Mouse (Mus musculus): ENCODE measurements around the gene Ugt1a7c. TPM values are rescaled to one million over a fixed set of nuclear protein-coding genes. Genes with fewer than 3 reads are reported as not detected.
"Not testable (repeated sequence)": the region's sequence is repeated elsewhere in the genome, so short reads cannot be mapped to it uniquely, and the experiment has no call there.

Ugt1a7c gene
- 0.03 TPM in 1 of 2 replicates, not detected in the other for total RNA-seq (2012; rRNA removed)
- not detected for polyA plus RNA-seq (2012; ENCODE audit: insufficient read depth in 1 of 2, insufficient read length in 2 of 2, low read depth in 1 of 2, low replicate concordance in 2 of 2, missing spikeins in 1 of 2)

DNA sequence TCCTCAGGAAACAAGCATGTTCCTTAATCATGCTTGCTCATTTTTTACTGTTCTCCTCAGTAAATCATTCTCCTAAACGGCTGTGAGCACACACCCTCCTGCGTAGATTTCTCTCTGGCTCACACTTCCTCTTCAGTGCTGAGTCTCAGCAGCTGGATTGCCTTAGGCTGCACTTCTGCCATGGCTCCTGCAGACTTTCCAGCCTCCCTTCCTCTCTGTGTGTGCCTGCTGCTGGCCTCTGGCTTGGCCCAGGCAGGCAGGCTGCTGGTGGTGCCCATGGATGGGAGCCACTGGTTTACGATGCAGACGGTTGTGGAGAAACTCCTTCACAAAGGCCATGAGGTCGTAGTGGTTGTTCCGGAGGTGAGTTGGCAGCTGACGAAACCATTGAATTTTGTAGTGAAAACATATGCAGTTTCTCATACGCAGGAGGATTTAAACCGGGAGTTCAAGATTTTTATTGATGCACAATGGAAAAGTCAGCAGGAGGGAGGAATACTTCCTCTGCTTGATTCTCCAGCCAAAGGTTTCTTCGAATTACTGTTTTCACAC is at the start of gene Ugt1a7c:
TSS of gene Ugt1a7c (plus strand) at position 122 of the 552 bp plus-strand sequence.
- H3K27me3 ChIP-seq (ENCODE audit: control insufficient read depth in 1 of 2, insufficient read depth in 2 of 2, low read length in 2 of 2): peaks cover 0 to 3% of the 10 kb centered on the region in 2 experiments; a peak in 2 of 4 replicates
- no peaks in the 10 kb centered on the region for H3K9me3 ChIP-seq (replicated peaks; ENCODE audit: insufficient read depth, low read length)
- no peaks in the 10 kb centered on the region for H3K36me3 ChIP-seq (ENCODE audit: control insufficient read depth in 1 of 2, insufficient read depth in 2 of 2, low read length in 2 of 2)
- no peak within 1 kb of the TSS for H3K9ac ChIP-seq (ENCODE audit: control insufficient read depth, low read depth, low read length, poor library complexity, severe bottlenecking)
- no peak within 1 kb of the TSS for H3K4me3 ChIP-seq (ENCODE audit: control insufficient read depth in 1 of 2, insufficient read depth in 1 of 2, low read depth in 2 of 2, low read length in 2 of 2)
- no peak for TF ChIP-seq BHLHE40 (IDR thresholded peaks at IDR 0.05; ENCODE audit: borderline replicate concordance, low read depth, low read length)
- TF ChIP-seq NELFE (IDR thresholded peaks at IDR 0.05; ENCODE audit: low read depth, low read length): no peak
- no peaks in the 10 kb centered on the region for H3K79me2 ChIP-seq (ENCODE audit: control insufficient read depth, insufficient read depth, low read length, poor library complexity)
- peak; percentile 45 for DNase-seq (ENCODE audit: low read depth, low spot score)
- H3K4me1 ChIP-seq (ENCODE audit: control insufficient read depth in 1 of 2, insufficient read depth in 2 of 2, low read length in 2 of 2): no peaks in the 10 kb centered on the region
- no peak within 1 kb of the TSS for H3K27ac ChIP-seq (ENCODE audit: control insufficient read depth, low read depth, low read length)

DNA sequence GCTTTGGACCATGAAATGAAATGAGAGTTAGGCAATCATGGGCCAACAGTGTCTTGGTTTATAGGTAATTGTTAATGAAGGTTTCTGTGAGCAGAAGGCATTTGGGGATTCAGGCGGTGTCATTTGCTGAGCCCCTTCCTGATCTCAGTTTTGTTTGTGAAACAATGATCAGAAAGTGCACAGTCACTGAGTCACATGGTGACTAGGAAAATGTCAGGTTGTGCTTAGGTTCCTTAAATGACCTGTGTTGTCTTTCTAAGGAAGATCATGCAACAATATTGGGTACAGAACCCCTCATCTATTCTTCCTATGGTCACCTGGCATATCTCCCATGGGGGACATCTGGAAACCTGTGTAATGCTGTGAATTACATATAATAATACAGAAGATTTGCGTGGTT is 47.5 kb upstream of the Ugt1a7c start:
- not testable (repeated sequence) for H3K9me3 ChIP-seq (replicated peaks; ENCODE audit: insufficient read depth, low read length); H3K4me3 ChIP-seq (ENCODE audit: control insufficient read depth in 1 of 2, insufficient read depth in 1 of 2, low read depth in 2 of 2, low read length in 2 of 2); H3K9ac ChIP-seq (ENCODE audit: control insufficient read depth, low read depth, low read length, poor library complexity, severe bottlenecking); H3K27me3 ChIP-seq (ENCODE audit: control insufficient read depth in 1 of 2, insufficient read depth in 2 of 2, low read length in 2 of 2); H3K79me2 ChIP-seq (ENCODE audit: control insufficient read depth, insufficient read depth, low read length, poor library complexity); H3K36me3 ChIP-seq (ENCODE audit: control insufficient read depth in 1 of 2, insufficient read depth in 2 of 2, low read length in 2 of 2); H3K27ac ChIP-seq (ENCODE audit: control insufficient read depth, low read depth, low read length); DNase-seq (ENCODE audit: low read depth, low spot score); H3K4me1 ChIP-seq (ENCODE audit: control insufficient read depth in 1 of 2, insufficient read depth in 2 of 2, low read length in 2 of 2)

DNA sequence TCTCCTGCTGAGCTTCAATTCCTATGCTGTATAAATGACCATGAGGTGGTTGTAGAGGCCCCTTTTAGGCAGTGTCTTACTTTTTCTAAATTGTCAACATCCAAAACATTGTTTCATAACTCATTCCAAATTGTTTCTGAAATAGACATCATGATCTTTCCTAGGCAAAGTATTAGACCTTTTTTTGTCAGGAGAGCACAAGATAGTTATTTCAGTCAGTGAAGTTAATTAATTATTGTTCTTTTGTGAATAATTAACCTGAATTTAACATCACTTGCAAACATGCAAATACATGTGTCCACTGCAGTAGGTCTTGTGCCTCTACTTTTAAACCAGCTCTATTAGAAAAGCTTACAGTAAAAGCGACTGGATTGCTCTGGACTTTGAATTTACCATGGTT is 39.8 kb upstream of the Ugt1a7c start, which contains the start of gene Ugt1a10:
TSS of gene Ugt1a10 (plus strand) at position 301 of the 400 bp plus-strand sequence.
- TF ChIP-seq MXI1 (IDR thresholded peaks at IDR 0.05; ENCODE audit: low read depth, low read length) (no peak), MEF2A (IDR thresholded peaks at IDR 0.05; ENCODE audit: extremely low read depth, insufficient replicate concordance, low read depth, low read length, poor library complexity, severe bottlenecking) (no peak), GATA1 (IDR thresholded peaks at IDR 0.05; ENCODE audit: low read depth, low read length) (no peak), NELFE (IDR thresholded peaks at IDR 0.05; ENCODE audit: low read depth, low read length) (no peak), CHD2 (IDR thresholded peaks at IDR 0.05; ENCODE audit: low read length) (no peak)
- H3K27ac ChIP-seq (ENCODE audit: control insufficient read depth, low read depth, low read length): no peak within 1 kb of the TSS
- no peak within 1 kb of the TSS for H3K4me3 ChIP-seq (ENCODE audit: control insufficient read depth in 1 of 2, insufficient read depth in 1 of 2, low read depth in 2 of 2, low read length in 2 of 2)
- DNase-seq (ENCODE audit: low read depth, low spot score): no peak
- H3K27me3 ChIP-seq (ENCODE audit: control insufficient read depth in 1 of 2, insufficient read depth in 2 of 2, low read length in 2 of 2): peaks cover 5% of the 10 kb centered on the region in 2 experiments
- no peaks in the 10 kb centered on the region for H3K79me2 ChIP-seq (ENCODE audit: control insufficient read depth, insufficient read depth, low read length, poor library complexity)
- no peak within 1 kb of the TSS for H3K9ac ChIP-seq (ENCODE audit: control insufficient read depth, low read depth, low read length, poor library complexity, severe bottlenecking)
- no peaks in the 10 kb centered on the region for H3K9me3 ChIP-seq (replicated peaks; ENCODE audit: insufficient read depth, low read length)
- no peaks in the 10 kb centered on the region for H3K36me3 ChIP-seq (ENCODE audit: control insufficient read depth in 1 of 2, insufficient read depth in 2 of 2, low read length in 2 of 2)
- H3K4me1 ChIP-seq (ENCODE audit: control insufficient read depth in 1 of 2, insufficient read depth in 2 of 2, low read length in 2 of 2): no peaks in the 10 kb centered on the region

DNA sequence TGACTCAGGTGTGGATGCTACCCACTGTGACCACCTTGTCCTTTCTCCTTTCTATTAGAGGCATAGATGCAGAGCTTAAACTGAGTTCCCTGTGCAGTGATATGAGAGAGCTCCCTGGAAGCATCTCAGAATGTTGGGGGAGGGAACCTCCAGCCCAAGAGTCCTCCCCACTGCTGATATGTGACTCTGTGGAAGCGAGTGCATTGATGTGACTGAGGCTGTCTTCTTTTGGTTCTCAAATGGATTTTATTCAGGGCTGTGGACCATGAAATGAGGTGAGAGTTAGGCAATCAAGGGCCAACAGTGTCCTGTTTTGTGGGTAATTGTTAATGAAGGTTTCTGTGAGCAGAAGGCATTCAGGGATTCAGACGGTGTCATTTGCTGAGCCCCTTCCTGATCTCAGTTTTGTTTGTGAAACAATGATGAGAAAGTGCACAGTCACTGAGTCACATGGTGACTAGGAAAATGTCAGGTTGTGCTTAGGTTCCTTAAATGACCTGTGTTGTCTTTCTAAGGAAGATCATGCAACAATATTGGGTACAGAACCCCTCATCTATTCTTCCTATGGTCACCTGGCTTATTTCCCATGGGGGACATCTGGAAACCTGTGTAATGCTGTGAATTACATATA is 28.3 kb upstream of the Ugt1a7c start:
- H3K4me1 ChIP-seq (ENCODE audit: control insufficient read depth in 1 of 2, insufficient read depth in 2 of 2, low read length in 2 of 2); DNase-seq (ENCODE audit: low read depth, low spot score); H3K9me3 ChIP-seq (replicated peaks; ENCODE audit: insufficient read depth, low read length): not testable (repeated sequence)

More for the DNA sequence above, 28.3 kb upstream of the Ugt1a7c start:
- not testable (repeated sequence) for H3K27ac ChIP-seq (ENCODE audit: control insufficient read depth, low read depth, low read length); H3K36me3 ChIP-seq (ENCODE audit: control insufficient read depth in 1 of 2, insufficient read depth in 2 of 2, low read length in 2 of 2); H3K9ac ChIP-seq (ENCODE audit: control insufficient read depth, low read depth, low read length, poor library complexity, severe bottlenecking); H3K27me3 ChIP-seq (ENCODE audit: control insufficient read depth in 1 of 2, insufficient read depth in 2 of 2, low read length in 2 of 2); H3K79me2 ChIP-seq (ENCODE audit: control insufficient read depth, insufficient read depth, low read length, poor library complexity); H3K4me3 ChIP-seq (ENCODE audit: control insufficient read depth in 1 of 2, insufficient read depth in 1 of 2, low read depth in 2 of 2, low read length in 2 of 2)
